Comparison of ENCODE assay signal across 8 mouse cellular contexts in genomic region chr10:111519620-111520370, GRCm38 (mm10). TPM values are rescaled to one million over a fixed set of nuclear protein-coding genes. Genes with fewer than 3 reads are reported as not detected.
DNase-seq lines count a peak whose midpoint lies in the region; ATAC-seq and TF ChIP-seq lines count a peak whose summit lies in the region.

No protein-coding gene starts in this region.

- no peak for ATAC-seq in embryonic facial prominence, embryonic 13.5 days (ENCODE audit: insufficient number of reproducible peaks, insufficient read depth, low FRiP score, low TSS enrichment, low read depth)
- no peak for ATAC-seq in hindbrain, embryonic 13.5 days (ENCODE audit: low FRiP score)
- peak; percentile 39; the same call in 1 of the 2 replicates for ATAC-seq in midbrain, embryonic 12.5 days (ENCODE audit: low FRiP score, low read depth)

- peak overlapping the region; percentile 40 for H3K4me2 ChIP-seq in embryonic facial prominence, embryonic 13.5 days
- H3K4me2 ChIP-seq in hindbrain, embryonic 13.5 days, result peak overlapping the region; percentile 44
- peak overlapping the region; percentile 41 for H3K4me2 ChIP-seq in midbrain, embryonic 12.5 days (replicated peaks)

- peaks cover 24% of the 10 kb centered on the region for H3K4me1 ChIP-seq in embryonic facial prominence, embryonic 13.5 days
- H3K4me1 ChIP-seq in hindbrain, embryonic 13.5 days (replicated peaks), result peaks cover 29% of the 10 kb centered on the region
- peaks cover 15% of the 10 kb centered on the region; the same call in 1 of the 2 replicates for H3K4me1 ChIP-seq in midbrain, embryonic 12.5 days

- no peak for DNase-seq in layer of hippocampus, adult 2 months (ENCODE audit: low spot score in 2 of 2)
- no peak for DNase-seq in layer of hippocampus, adult 18-20 months (ENCODE audit: low spot score in 2 of 2)
- no peak for DNase-seq in layer of hippocampus, postnatal 36 days
- no peak for DNase-seq in layer of hippocampus, postnatal 25 days (ENCODE audit: extremely low spot score in 1 of 2, low spot score in 1 of 2)
- no peak for DNase-seq in T-cell, adult 2 months (ENCODE audit: low spot score)

- H3K27ac ChIP-seq in layer of hippocampus, adult 2 months, result peak overlapping the region; percentile 32; the same call in 1 of the 2 replicates
- no peak overlapping the region for H3K27ac ChIP-seq in embryonic facial prominence, embryonic 13.5 days
- peak overlapping the region; percentile 70 for H3K27ac ChIP-seq in hindbrain, embryonic 13.5 days
- H3K27ac ChIP-seq in midbrain, embryonic 12.5 days (replicated peaks), result no peak overlapping the region

- H3K27me3 ChIP-seq in embryonic facial prominence, embryonic 13.5 days, result no peaks in the 10 kb centered on the region
- 0 out of 2 replicates have a peak, but pooled peaks cover 3% of the 10 kb centered on the region for H3K27me3 ChIP-seq in hindbrain, embryonic 13.5 days
- no peaks in the 10 kb centered on the region for H3K27me3 ChIP-seq in midbrain, embryonic 12.5 days

- no peak overlapping the region for H3K9ac ChIP-seq in embryonic facial prominence, embryonic 13.5 days
- peak overlapping the region; percentile 51; the same call in 1 of the 2 replicates for H3K9ac ChIP-seq in hindbrain, embryonic 13.5 days
- no peak overlapping the region; the same call in 1 of the 2 replicates for H3K9ac ChIP-seq in midbrain, embryonic 12.5 days (replicated peaks)

- WGBS in embryonic facial prominence, embryonic 13.5 days, result 50% methylated on average over 24 of the region's 24 CpGs
- 42% methylated on average over 24 of the region's 24 CpGs for WGBS in hindbrain, embryonic 13.5 days
- 41% methylated on average over 24 of the region's 24 CpGs for WGBS in midbrain, embryonic 12.5 days

- no peaks in the 10 kb centered on the region for H3K36me3 ChIP-seq in embryonic facial prominence, embryonic 13.5 days
- no peaks in the 10 kb centered on the region for H3K36me3 ChIP-seq in hindbrain, embryonic 13.5 days
- H3K36me3 ChIP-seq in midbrain, embryonic 12.5 days, result no peaks in the 10 kb centered on the region

- H3K4me3 ChIP-seq in layer of hippocampus, adult 2 months, result peak overlapping the region; percentile 46
- H3K4me3 ChIP-seq in embryonic facial prominence, embryonic 13.5 days, result no peak overlapping the region
- H3K4me3 ChIP-seq in hindbrain, embryonic 13.5 days, result peak overlapping the region; percentile 19
- H3K4me3 ChIP-seq in midbrain, embryonic 12.5 days, result peak overlapping the region; percentile 23

- H3K9me3 ChIP-seq in embryonic facial prominence, embryonic 13.5 days, result no peaks in the 10 kb centered on the region
- no peaks in the 10 kb centered on the region for H3K9me3 ChIP-seq in hindbrain, embryonic 13.5 days
- H3K9me3 ChIP-seq in midbrain, embryonic 12.5 days, result no peaks in the 10 kb centered on the region

- TF ChIP-seq CTCF in layer of hippocampus, adult 2 months (conservative IDR thresholded peaks at IDR 0.05), result no peak

RNA-seq across cellular contexts. Expression of gene Phlda1, which starts 13.7 kb away (rescaled TPM):
- 10 to 100 TPM; 16.7 to 18.3 TPM for total RNA-seq in layer of hippocampus, adult 2 months (2021)
- total RNA-seq in layer of hippocampus, adult 18-20 months (2021), result 10 to 100 TPM; 16.7 to 20.5 TPM
- polyA plus RNA-seq in embryonic facial prominence, embryonic 13.5 days (2015; fragmentation: Nextera tagmentation; extraction: Ambion mirVana), result 32.0 and 36.6 TPM in 2 replicates
- polyA plus RNA-seq in hindbrain, embryonic 13.5 days (2015; fragmentation: Nextera tagmentation; extraction: Ambion mirVana), result 65.6 and 70.9 TPM in 2 replicates
- polyA plus RNA-seq in midbrain, embryonic 12.5 days (2016; fragmentation: Nextera tagmentation; extraction: Ambion mirVana), result 19.6 and 20.3 TPM in 2 replicates
- 10 to 100 TPM; 18.1 to 19.1 TPM for total RNA-seq in layer of hippocampus, postnatal 36 days (2021)
- total RNA-seq in layer of hippocampus, postnatal 25 days (2021), result 10 to 100 TPM; 19.6 to 22.3 TPM

RNA-seq across cellular contexts. Expression of gene Nap1l1, which starts 46.8 kb away (rescaled TPM):
- 100 to 1,000 TPM; 157 to 162 TPM for total RNA-seq in layer of hippocampus, adult 2 months (2021)
- 100 to 1,000 TPM; 154 to 161 TPM for total RNA-seq in layer of hippocampus, adult 18-20 months (2021)
- 285 and 293 TPM in 2 replicates for polyA plus RNA-seq in embryonic facial prominence, embryonic 13.5 days (2015; fragmentation: Nextera tagmentation; extraction: Ambion mirVana)
- polyA plus RNA-seq in hindbrain, embryonic 13.5 days (2015; fragmentation: Nextera tagmentation; extraction: Ambion mirVana), result 207 and 215 TPM in 2 replicates
- 312 and 318 TPM in 2 replicates for polyA plus RNA-seq in midbrain, embryonic 12.5 days (2016; fragmentation: Nextera tagmentation; extraction: Ambion mirVana)
- 100 to 1,000 TPM; 156 to 179 TPM for total RNA-seq in layer of hippocampus, postnatal 36 days (2021)
- 100 to 1,000 TPM; 146 to 162 TPM for total RNA-seq in layer of hippocampus, postnatal 25 days (2021)

Comparison
In these comparisons a context has a peak if more than half of its experiments do, and no peak if none do; other contexts are left out.
1. H3K27ac ChIP-seq: peak in layer of hippocampus, adult 2 months (single experiment) and hindbrain, embryonic 13.5 days (single experiment); none in embryonic facial prominence, embryonic 13.5 days (single experiment) and midbrain, embryonic 12.5 days (single experiment).
2. Peak in every context shown above with its lines, with median percentiles within 50 percentile points of each other: H3K4me2 ChIP-seq.